Mouse (Mus musculus) left cerebral cortex, adult 6 months (tissue): ENCODE measurements around the gene 9130023H24Rik. TPM values are rescaled to one million over a fixed set of nuclear protein-coding genes. Genes with fewer than 3 reads are reported as not detected.

Experiments
- long read RNA-seq, 2 experiments: library from polyadenylated mRNA; unstranded; transcript quantifications; one replicate each; pipeline ENCODE4 v2.0.0; 2019 to 2020
- polyA plus RNA-seq: library from polyadenylated mRNA; unstranded; fragments of <200 nt; fragmentation: Nextera tagmentation; gene quantifications from 2 replicates; pipeline ENCODE4 v1.2.3, GENCODE M21; 2021

9130023H24Rik gene
- polyA plus RNA-seq: 3.0 and 4.5 TPM in 2 replicates
- long read RNA-seq, experiment 1, transcript 9130023H24Rik-201 (1 exons, 3,574 nt): major isoform, 8 of 8 reads
- long read RNA-seq, experiment 1, partial matches to known transcripts: 0 of 8 reads
- long read RNA-seq, experiment 1, other reads (novel, unspliced or antisense): 0 of 8 reads
- long read RNA-seq, experiment 2, transcript 9130023H24Rik-201 (1 exons, 3,574 nt): major isoform, 8 of 8 reads
- long read RNA-seq, experiment 2, partial matches to known transcripts: 0 of 8 reads
- long read RNA-seq, experiment 2, other reads (novel, unspliced or antisense): 0 of 8 reads

GRCm38 (mm10) chr7:128237927-128238778, at the start of gene 9130023H24Rik:
Gene 9130023H24Rik, minus strand, starts transcription at chr7:128238031.

GRCm38 (mm10) chr7:128265411-128265810, 27.6 kb upstream of the 9130023H24Rik start, which contains the start of gene Slc5a2:
Gene Slc5a2, plus strand, starts transcription at chr7:128265657.

GRCm38 (mm10) chr7:128246496-128247391, 8.9 kb upstream of the 9130023H24Rik start, which contains the start of gene Tgfb1i1:
Gene Tgfb1i1, plus strand, starts transcription at chr7:128246812.

GRCm38 (mm10) chr7:128236856-128237592, 807 bp downstream of the 9130023H24Rik start, which contains the start of gene Armc5:
Gene Armc5, plus strand, starts transcription at chr7:128237342.

GRCm38 (mm10) chr7:128206152-128206551, 31.7 kb downstream of the 9130023H24Rik start, which contains the start of gene Cox6a2:
Gene Cox6a2, minus strand, starts transcription at chr7:128206387.

Other genes with a start within 250 kb of the 9130023H24Rik start
- gene Pycard, start 244.2 kb downstream of the 9130023H24Rik start, polyA plus RNA-seq: 15.8 and 26.1 TPM in 2 replicates
- gene Trim72, start 234.1 kb downstream of the 9130023H24Rik start, polyA plus RNA-seq: not detected in 2 replicates
- gene Itgam, start 175.4 kb downstream of the 9130023H24Rik start, polyA plus RNA-seq: 2.4 and 2.5 TPM in 2 replicates
- 0.03 TPM in 1 of 2 replicates, not detected in the other for gene Gm49368, start 175.3 kb downstream of the 9130023H24Rik start, polyA plus RNA-seq
- gene Itgax, start 108.5 kb downstream of the 9130023H24Rik start, polyA plus RNA-seq: 0.11 and 0.14 TPM in 2 replicates
- 0.39 and 0.87 TPM in 2 replicates for gene Itgad, start 83.7 kb downstream of the 9130023H24Rik start, polyA plus RNA-seq
- 50.7 and 69.6 TPM in 2 replicates for gene Cox6a2, start 31.6 kb downstream of the 9130023H24Rik start, polyA plus RNA-seq
- gene Armc5, start 689 bp downstream of the 9130023H24Rik start, polyA plus RNA-seq: 7.6 and 9.1 TPM in 2 replicates
- gene Tgfb1i1, start 8.8 kb upstream of the 9130023H24Rik start, polyA plus RNA-seq: 15.0 and 24.1 TPM in 2 replicates
- not detected in 2 replicates for gene Slc5a2, start 27.6 kb upstream of the 9130023H24Rik start, polyA plus RNA-seq
- 10.4 and 19.9 TPM in 2 replicates for gene BC017158, start 60.1 kb upstream of the 9130023H24Rik start, polyA plus RNA-seq
- gene Rgs10, start 180.7 kb upstream of the 9130023H24Rik start, polyA plus RNA-seq: 136 and 139 TPM in 2 replicates
- gene Tial1, start 223.7 kb upstream of the 9130023H24Rik start, polyA plus RNA-seq: 8.2 and 11.7 TPM in 2 replicates